Mouse (Mus musculus) embryonic facial prominence, embryonic 15.5 days (tissue): ENCODE data around the gene Ctcf. TPM values are rescaled to one million over a fixed set of nuclear protein-coding genes. Genes with fewer than 3 reads are reported as not detected.

Source experiments
- ATAC-seq: fragments of 200-750 bp; cut with Nextera tagmentation; 2 replicates; pipeline ENCODE4 v1.8.0; 2017; ENCODE audit warnings: low read depth, moderate TSS enrichment; ENCODE audit not compliant: insufficient number of reproducible peaks, low FRiP score, low TSS enrichment
- H3K27ac ChIP-seq: fragments of 300-500 bp; sonication (generic); replicated peaks from 2 replicates; pipeline ENCODE4 v1.5.1; 2015; ENCODE audit warnings: mild to moderate bottlenecking, inconsistent platforms
- H3K27me3 ChIP-seq: fragments of 300-500 bp; sonication (generic); 2 replicates; pipeline ENCODE4 v1.6.1; 2015; ENCODE audit warnings: inconsistent platforms
- H3K36me3 ChIP-seq: fragments of 300-500 bp; sonication (generic); 2 replicates; pipeline ENCODE4 v1.6.1; 2015; ENCODE audit warnings: mild to moderate bottlenecking, inconsistent platforms
- H3K4me1 ChIP-seq: fragments of 300-500 bp; sonication (generic); 2 replicates; pipeline ENCODE4 v1.6.1; 2015; ENCODE audit warnings: inconsistent platforms
- H3K4me2 ChIP-seq: fragments of 300-500 bp; sonication (generic); replicated peaks from 2 replicates; pipeline ENCODE4 v1.6.1; 2015; ENCODE audit warnings: mild to moderate bottlenecking, inconsistent platforms
- H3K4me3 ChIP-seq: fragments of 300-500 bp; sonication (generic); replicated peaks from 2 replicates; pipeline ENCODE4 v1.5.1; 2015; ENCODE audit warnings: mild to moderate bottlenecking, inconsistent platforms
- H3K9ac ChIP-seq: fragments of 300-500 bp; sonication (generic); 2 replicates; pipeline ENCODE4 v1.6.1; 2015; ENCODE audit warnings: inconsistent platforms
- H3K9me3 ChIP-seq: fragments of 300-500 bp; sonication (generic); replicated peaks from 2 replicates; pipeline ENCODE4 v1.6.1; 2016; ENCODE audit warnings: inconsistent platforms
- WGBS: fragments of 180-500 bp; shearing (Covaris S2); methylation state at CpG from one replicate; pipeline ENCODE4 v1.1.7; 2015; 5-methylcytosine and 5-hydroxymethylcytosine counted together
- polyA plus RNA-seq: library from polyadenylated mRNA; unstranded; fragments of >200 nt; fragmentation: Nextera tagmentation; extraction: Ambion mirVana; gene quantifications from 2 replicates; pipeline ENCODE4 v1.2.1, GENCODE M21; 2015

The Ctcf gene
- polyA plus RNA-seq, 1 experiment from 2014 or later: 122 TPM

GRCm38 (mm10) chr8:105634771-105635458 is 1.5 kb upstream of the Ctcf start:
- ATAC-seq: no peak
- no peak overlapping the region for H3K27ac ChIP-seq
- 85% methylated on average over 2 of the region's 2 CpGs for WGBS
- no peaks in the 10 kb centered on the region for H3K27me3 ChIP-seq
- peaks cover 24% of the 10 kb centered on the region for H3K4me1 ChIP-seq
- peak overlapping the region; percentile 92 for H3K4me3 ChIP-seq
- peak overlapping the region; percentile 72; the same call in 1 of the 2 replicates for H3K4me2 ChIP-seq
- no peak overlapping the region for H3K9ac ChIP-seq
- H3K36me3 ChIP-seq: no peaks in the 10 kb centered on the region
- H3K9me3 ChIP-seq: no peaks in the 10 kb centered on the region

GRCm38 (mm10) chr8:105635481-105635880 is 887 bp upstream of the Ctcf start:
- Histone ChIP-seq H3K9ac (peak overlapping the region; percentile 93), H3K27ac (peak overlapping the region; percentile 100), H3K4me3 (peak overlapping the region; percentile 92), H3K4me2 (peak overlapping the region; percentile 72), H3K36me3 (no peaks in the 10 kb centered on the region), H3K9me3 (no peaks in the 10 kb centered on the region), H3K27me3 (no peaks in the 10 kb centered on the region), H3K4me1 (peaks cover 24% of the 10 kb centered on the region)
- no peak for ATAC-seq
- WGBS: 3% methylated on average over 11 of the region's 11 CpGs

- Histone ChIP-seq H3K9ac (peak within 1 kb of the TSS; percentile 93), H3K27me3 (no peaks in the 10 kb centered on the region), H3K4me3 (peak within 1 kb of the TSS; percentile 92), H3K36me3 (no peaks in the 10 kb centered on the region), H3K9me3 (no peaks in the 10 kb centered on the region), H3K4me2 (peak within 1 kb of the TSS; percentile 72), H3K4me1 (peaks cover 24% of the 10 kb centered on the region), H3K27ac (peak within 1 kb of the TSS; percentile 100)
- peak; percentile 21; the same call in 1 of the 2 replicates for ATAC-seq
- WGBS: under 1% methylated on average over 56 of the region's 63 CpGs
Measured at GRCm38 (mm10) chr8:105636963-105637510, 669 bp downstream of the Ctcf start, which contains the start of gene Agrp. Agrp (minus strand) TSS chr8:105637393.

GRCm38 (mm10) chr8:105637601-105638041 is 1.3 kb downstream of the Ctcf start:
- Histone ChIP-seq H3K4me1 (peaks cover 24% of the 10 kb centered on the region), H3K9me3 (no peaks in the 10 kb centered on the region), H3K9ac (peak overlapping the region; percentile 93), H3K4me2 (peak overlapping the region; percentile 72), H3K36me3 (no peaks in the 10 kb centered on the region), H3K4me3 (peak overlapping the region; percentile 92), H3K27ac (peak overlapping the region; percentile 100), H3K27me3 (no peaks in the 10 kb centered on the region)
- ATAC-seq: no peak
- under 1% methylated on average over 11 of the region's 11 CpGs for WGBS

GRCm38 (mm10) chr8:105638510-105638909 is 2.1 kb downstream of the Ctcf start:
- no peak overlapping the region for H3K9ac ChIP-seq
- H3K36me3 ChIP-seq: peaks cover 2% of the 10 kb centered on the region
- no peak for ATAC-seq
- H3K9me3 ChIP-seq: no peaks in the 10 kb centered on the region
- WGBS: 90% methylated on average over 4 of the region's 4 CpGs
- H3K4me2 ChIP-seq: peak overlapping the region; percentile 72
- H3K4me3 ChIP-seq: peak overlapping the region; percentile 92
- peaks cover 24% of the 10 kb centered on the region for H3K4me1 ChIP-seq
- H3K27me3 ChIP-seq: no peaks in the 10 kb centered on the region
- H3K27ac ChIP-seq: 0 out of 2 replicates have a peak overlapping the region, but pooled peaks have one; percentile 11

- Histone ChIP-seq H3K9ac (no peak overlapping the region), H3K4me3 (no peak overlapping the region), H3K4me2 (no peak overlapping the region), H3K36me3 (peaks cover 11% of the 10 kb centered on the region), H3K27ac (no peak overlapping the region), H3K27me3 (no peaks in the 10 kb centered on the region), H3K4me1 (peaks cover 22% of the 10 kb centered on the region), H3K9me3 (no peaks in the 10 kb centered on the region)
- no peak for ATAC-seq
- WGBS: 76% methylated on average over 1 of the region's 1 CpGs
Measured at GRCm38 (mm10) chr8:105639835-105640234, 3.5 kb downstream of the Ctcf start.

GRCm38 (mm10) chr8:105640511-105640910 is 4.1 kb downstream of the Ctcf start:
- H3K4me1 ChIP-seq: peaks cover 15% of the 10 kb centered on the region
- no peak overlapping the region for H3K9ac ChIP-seq
- WGBS: 66% methylated on average over 2 of the region's 2 CpGs
- no peak for ATAC-seq
- no peak overlapping the region for H3K27ac ChIP-seq
- H3K4me3 ChIP-seq: no peak overlapping the region
- no peaks in the 10 kb centered on the region for H3K27me3 ChIP-seq
- H3K36me3 ChIP-seq: peaks cover 16% of the 10 kb centered on the region
- H3K9me3 ChIP-seq: no peaks in the 10 kb centered on the region
- no peak overlapping the region for H3K4me2 ChIP-seq

- no peaks in the 10 kb centered on the region for H3K27me3 ChIP-seq
- H3K4me3 ChIP-seq: no peak overlapping the region
- no peak overlapping the region for H3K9ac ChIP-seq
- H3K27ac ChIP-seq: no peak overlapping the region
- no peaks in the 10 kb centered on the region for H3K9me3 ChIP-seq
- H3K4me1 ChIP-seq: no peaks in the 10 kb centered on the region
- ATAC-seq: no peak
- WGBS: 100% methylated on average over 1 of the region's 1 CpGs
- peaks cover 31% of the 10 kb centered on the region for H3K36me3 ChIP-seq
- H3K4me2 ChIP-seq: no peak overlapping the region
Measured at GRCm38 (mm10) chr8:105645205-105645604, 8.8 kb downstream of the Ctcf start.

GRCm38 (mm10) chr8:105648929-105649328 is 12.6 kb downstream of the Ctcf start:
- peaks cover 40% of the 10 kb centered on the region for H3K36me3 ChIP-seq
- WGBS: 95% methylated on average over 1 of the region's 1 CpGs

GRCm38 (mm10) chr8:105657641-105658040 is 21.3 kb downstream of the Ctcf start:
- Histone ChIP-seq H3K9me3 (no peaks in the 10 kb centered on the region), H3K27me3 (no peaks in the 10 kb centered on the region), H3K9ac (no peak overlapping the region), H3K36me3 (peaks cover 15% of the 10 kb centered on the region), H3K4me1 (no peaks in the 10 kb centered on the region), H3K27ac (no peak overlapping the region), H3K4me2 (no peak overlapping the region), H3K4me3 (no peak overlapping the region)
- no peak for ATAC-seq

More at GRCm38 (mm10) chr8:105648929-105649328, 12.6 kb downstream of the Ctcf start:
- H3K9ac ChIP-seq: no peak overlapping the region
- H3K9me3 ChIP-seq: no peaks in the 10 kb centered on the region
- H3K27ac ChIP-seq: no peak overlapping the region
- ATAC-seq: no peak
- no peak overlapping the region for H3K4me2 ChIP-seq
- no peaks in the 10 kb centered on the region for H3K4me1 ChIP-seq
- H3K27me3 ChIP-seq: no peaks in the 10 kb centered on the region
- no peak overlapping the region for H3K4me3 ChIP-seq

- ATAC-seq: no peak
- Histone ChIP-seq H3K4me1 (no peaks in the 10 kb centered on the region), H3K9me3 (no peaks in the 10 kb centered on the region), H3K27me3 (no peaks in the 10 kb centered on the region), H3K9ac (no peak overlapping the region), H3K36me3 (peaks cover 23% of the 10 kb centered on the region), H3K27ac (no peak overlapping the region), H3K4me3 (no peak overlapping the region), H3K4me2 (no peak overlapping the region)
- WGBS: 77% methylated on average over 3 of the region's 3 CpGs
Measured at GRCm38 (mm10) chr8:105661167-105661566, 24.8 kb downstream of the Ctcf start.
